Mouse (Mus musculus): ENCODE measurements around the gene Krtap19-5.

Krtap19-5 gene

DNA sequence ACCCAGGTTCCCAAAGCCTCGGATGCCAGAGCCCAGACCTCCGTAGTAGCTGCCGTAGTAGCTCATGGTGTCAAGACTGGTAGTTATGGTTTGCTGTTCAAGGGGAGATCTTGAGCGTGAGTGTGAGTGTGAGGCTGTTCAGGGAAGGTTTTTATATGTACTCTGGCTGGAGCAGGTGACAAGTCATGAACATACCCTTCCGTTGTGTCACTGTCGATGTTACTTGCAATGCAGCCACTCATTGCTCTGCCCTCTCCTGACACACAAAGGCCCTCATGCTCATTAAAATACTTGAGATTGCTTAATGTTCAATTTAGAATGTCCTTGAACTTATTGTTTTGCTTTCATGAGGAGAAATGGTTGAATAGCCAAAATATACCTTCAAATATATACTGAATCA is at the start of gene Krtap19-5:
Gene Krtap19-5 (minus strand): TSS at position 101 of the 400 bp plus-strand sequence.
- DNase-seq (ENCODE audit: low spot score), result no peak

DNA sequence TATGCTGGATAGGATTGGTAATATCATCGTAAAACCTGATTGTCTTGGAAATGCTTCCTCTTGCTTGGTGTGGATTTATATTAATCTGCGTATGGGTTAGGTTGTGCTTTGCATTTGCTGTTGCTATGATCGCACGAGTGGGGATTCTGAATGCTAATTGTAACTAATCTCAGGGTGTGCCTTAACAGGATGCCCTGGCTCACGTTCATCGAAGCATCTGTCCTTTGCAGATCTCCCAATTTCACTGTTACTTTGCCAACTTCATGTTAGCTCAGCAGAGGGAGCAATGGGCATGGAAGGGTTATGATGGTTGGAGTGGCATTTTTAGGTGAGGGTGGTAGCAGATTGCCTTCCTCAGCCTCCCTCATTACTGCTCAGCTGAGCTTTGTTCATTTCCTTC is 44.8 kb upstream of the Krtap19-5 start:
- no peak for DNase-seq (ENCODE audit: low spot score)

DNA sequence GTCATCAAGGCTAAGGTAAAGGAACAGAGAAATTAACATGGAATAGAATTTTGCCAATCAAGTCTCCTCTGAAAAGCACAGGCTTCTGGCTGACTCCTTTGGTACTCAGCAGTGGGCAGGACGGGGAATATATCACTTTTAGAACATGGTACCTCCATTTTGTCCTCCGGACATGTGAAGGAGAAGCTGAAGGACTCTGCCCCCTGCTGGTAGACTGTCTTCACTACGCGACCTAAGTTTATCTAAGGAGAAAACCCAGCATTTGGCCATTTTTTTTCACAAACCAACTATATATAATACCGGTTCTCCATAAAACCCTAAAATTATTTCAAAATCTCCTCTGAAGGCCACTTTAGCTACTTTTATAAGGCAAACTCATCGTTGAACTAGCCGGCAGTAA is 42.0 kb upstream of the Krtap19-5 start:
- DNase-seq (ENCODE audit: low spot score), result no peak

DNA sequence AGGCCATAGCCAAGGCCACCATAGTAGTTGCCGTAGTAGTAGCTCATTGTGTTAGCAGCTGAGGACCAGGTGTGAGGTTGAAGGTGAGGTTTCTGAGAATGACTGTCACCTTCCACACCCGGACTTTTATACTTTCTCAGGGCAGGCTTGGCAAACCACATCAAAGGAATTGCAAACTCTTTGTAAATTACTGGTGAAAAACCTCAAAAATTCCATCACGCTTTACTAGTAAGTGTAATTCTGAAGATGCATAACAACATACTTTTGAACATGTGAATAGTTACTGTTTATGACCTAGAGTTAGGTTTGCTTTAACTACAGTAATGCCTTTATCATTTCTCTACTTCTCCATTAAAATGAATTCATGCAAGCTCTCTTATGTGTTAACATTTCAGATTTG is 35.9 kb upstream of the Krtap19-5 start, which contains the start of gene Krtap19-9b:
Gene Krtap19-9b (minus strand): TSS at position 101 of the 400 bp plus-strand sequence.
- no peak for DNase-seq (ENCODE audit: low spot score)

DNA sequence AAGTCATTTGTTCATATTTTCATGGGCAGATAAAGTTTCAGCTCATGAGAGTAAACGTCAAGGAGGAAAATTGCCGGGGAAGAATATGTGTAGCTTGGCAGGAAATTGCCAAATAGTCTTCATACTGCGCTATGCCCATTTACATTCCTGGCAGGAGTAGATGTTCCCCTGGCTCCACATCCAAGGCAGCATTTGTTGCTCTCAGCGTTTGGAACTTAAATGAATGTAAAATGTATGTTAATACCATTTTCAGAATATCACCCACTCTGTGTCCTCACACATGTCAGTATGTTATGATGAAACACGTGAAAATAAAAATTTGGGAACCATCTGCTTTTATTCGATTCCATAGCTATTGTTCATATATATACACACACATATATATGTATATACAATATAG is 9.4 kb downstream of the Krtap19-5 start:
- no peak for DNase-seq (ENCODE audit: low spot score)

DNA sequence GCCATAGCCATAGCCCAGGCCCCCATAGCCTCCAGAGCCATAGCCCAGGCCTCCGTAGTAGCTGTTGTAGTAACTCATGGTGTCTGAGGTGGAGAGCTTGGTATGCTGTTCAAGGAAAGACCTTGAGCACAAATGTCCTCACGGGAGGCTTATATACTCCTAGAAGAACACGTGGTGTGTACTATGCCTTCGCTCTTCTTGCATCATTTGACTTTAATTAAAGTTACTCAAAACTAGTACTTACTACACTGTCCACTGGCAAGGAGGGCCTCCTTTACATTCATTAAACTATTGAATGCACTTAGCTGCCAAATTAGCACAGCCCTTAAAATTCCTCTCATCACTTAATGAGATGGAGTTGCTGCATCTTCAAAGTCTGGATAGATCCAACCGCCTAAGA is 11.3 kb downstream of the Krtap19-5 start, which contains the start of gene Krtap19-4:
Gene Krtap19-4 (minus strand): TSS at position 101 of the 400 bp plus-strand sequence.
- DNase-seq (ENCODE audit: low spot score), result no peak

DNA sequence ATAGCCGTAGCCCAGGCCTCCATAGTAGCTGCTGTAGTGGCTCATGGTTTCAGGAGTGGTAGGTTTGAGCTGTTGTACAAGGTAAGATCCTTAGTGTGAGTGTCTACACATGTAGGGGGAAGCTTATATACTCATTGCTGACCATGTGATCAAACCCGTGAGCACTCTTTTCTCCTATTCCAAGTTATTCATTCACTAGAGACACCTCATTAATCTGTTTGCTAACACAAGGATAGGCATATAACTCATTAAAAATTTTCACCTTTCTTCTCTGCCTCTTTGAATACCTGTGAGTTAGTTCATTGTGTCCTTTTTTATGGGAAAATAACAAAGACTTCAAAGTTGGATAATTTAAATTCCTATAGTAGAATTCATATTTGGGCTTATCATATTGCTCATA is 18.3 kb downstream of the Krtap19-5 start, which contains the start of gene Krtap19-3:
Gene Krtap19-3 (minus strand): TSS at position 101 of the 400 bp plus-strand sequence.
- DNase-seq (ENCODE audit: low spot score), result no peak

DNA sequence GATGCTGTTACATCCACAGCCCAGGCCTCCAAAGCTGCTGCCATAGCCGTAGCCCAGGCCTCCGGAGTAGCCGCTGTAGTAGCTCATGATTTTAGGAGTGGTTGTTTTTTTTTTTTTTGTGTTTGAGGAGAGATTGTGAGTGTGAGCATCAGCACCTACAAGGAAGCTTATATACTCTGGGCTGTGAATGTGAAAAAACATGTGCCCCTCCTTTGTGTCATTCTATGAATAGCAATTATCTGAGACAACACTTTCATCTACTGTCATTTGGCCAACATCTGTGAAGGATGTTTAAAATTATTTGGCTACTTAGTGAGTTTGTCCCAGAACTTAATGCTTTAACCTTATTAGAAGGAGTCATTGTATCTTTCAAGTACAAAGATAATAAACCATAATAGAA is 22.1 kb downstream of the Krtap19-5 start, which contains the start of gene Krtap19-2:
Gene Krtap19-2 (minus strand): TSS at position 101 of the 400 bp plus-strand sequence.
- no peak for DNase-seq (ENCODE audit: low spot score)

DNA sequence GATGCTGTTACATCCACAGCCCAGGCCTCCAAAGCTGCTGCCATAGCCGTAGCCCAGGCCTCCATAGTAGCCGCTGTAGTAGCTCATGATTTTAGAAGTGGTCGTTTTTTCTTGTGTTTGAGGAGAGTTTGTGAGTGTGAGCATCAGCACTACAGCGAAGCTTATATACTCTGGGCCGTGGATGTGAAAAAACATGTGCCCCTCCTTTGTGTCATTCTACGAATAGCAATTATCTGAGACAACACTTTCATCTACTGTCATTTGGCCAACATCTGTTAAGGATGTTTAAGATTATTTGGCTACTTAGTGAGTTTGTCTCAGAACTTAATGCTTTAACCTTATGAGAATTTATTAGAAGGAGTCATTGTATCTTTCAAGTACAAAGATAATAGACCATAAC is 26.9 kb downstream of the Krtap19-5 start, which contains the start of gene Krtap19-1:
Gene Krtap19-1 (minus strand): TSS at position 101 of the 400 bp plus-strand sequence.
- DNase-seq (ENCODE audit: low spot score), result no peak

DNA sequence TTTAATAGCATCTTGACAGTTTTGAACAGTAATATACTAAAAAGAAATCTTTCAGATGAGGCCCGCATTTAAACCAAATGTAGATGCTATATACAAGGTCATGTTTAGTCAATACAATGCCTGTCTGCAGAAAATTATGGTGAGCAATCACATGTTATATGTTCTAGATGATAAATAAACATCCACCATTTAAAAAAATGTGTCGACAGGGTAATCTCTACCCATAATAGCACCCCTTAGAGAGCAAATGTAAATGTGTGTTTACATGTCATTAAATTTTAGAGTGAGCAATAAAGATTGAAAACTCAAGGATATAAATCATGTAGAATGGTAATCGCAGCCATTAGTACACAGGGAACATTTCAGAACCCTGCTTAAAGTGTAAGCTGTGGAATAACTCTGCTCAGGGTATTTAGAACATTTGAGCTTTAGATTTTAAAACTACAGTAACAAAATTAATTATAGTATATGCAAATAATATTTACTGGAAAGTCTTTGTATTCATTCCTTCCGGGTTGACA is 31.3 kb downstream of the Krtap19-5 start:
- DNase-seq (ENCODE audit: low spot score), result no peak

DNA sequence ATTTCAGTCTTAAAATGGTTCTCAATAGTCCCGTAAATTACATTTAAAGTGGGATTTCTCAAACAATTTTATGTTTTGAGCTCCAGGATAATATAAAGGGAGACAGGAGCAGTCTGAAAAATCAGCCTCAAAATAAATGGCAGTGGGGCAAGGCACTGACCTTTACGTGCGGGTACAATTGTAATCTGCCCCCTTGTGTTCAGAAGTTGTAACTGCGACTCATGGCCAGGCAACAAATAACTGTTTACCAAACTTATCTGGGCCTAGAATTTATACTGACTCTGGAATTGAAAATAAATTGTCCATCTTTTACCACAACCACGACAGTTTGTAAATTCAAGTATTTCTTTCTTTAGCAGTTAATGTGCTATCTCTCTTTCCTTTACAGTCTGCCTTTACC is 44.8 kb downstream of the Krtap19-5 start:
- DNase-seq (ENCODE audit: low spot score), result no peak

DNA sequence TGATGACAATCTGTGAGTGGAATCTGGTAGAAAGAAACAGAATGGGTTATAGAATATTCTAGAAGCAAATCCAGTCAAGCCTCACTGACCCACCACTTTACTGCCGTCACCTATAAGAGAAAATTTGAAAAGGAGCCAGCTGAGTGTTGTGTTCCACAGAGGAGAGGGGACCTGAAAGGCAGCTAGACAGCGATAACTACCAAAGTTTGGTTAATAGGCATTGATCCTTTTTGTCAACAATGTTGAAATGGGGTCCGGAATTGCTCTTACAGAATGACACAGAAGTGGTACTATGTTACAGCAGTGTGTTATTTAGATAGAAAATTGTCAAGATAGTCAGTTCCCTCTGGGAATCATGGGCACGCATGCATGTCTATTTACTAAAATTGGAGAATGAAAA is 47.7 kb downstream of the Krtap19-5 start:
- no peak for DNase-seq (ENCODE audit: low spot score)

DNA sequence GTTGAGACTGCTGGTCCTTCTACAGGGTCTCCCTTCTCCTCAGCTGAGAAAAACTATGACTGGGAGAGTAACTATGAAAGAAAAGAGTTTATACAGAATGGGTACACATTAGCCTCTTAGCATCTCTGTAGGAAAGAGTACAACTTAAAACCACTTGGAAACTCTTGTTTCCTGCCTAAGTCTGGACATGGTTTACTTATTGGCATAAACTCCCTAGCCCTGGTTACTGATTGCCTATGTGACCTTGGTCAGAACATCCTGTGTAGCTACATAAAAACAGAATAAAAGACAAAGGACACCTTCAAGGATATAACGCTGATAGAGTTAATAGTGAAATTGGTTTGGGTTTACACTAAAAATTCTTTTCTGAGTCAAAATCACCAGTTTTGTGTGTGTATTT is 48.9 kb downstream of the Krtap19-5 start:
- no peak for DNase-seq (ENCODE audit: low spot score)

Data from yolk sac, embryonic 10.5 days (tissue).